Mouse (Mus musculus): Measurements from ENCODE around the gene Ankle1.

GRCm38 (mm10) chr8:71383860-71384259 is 21.9 kb upstream of the Ankle1 start:
- TF ChIP-seq CTCF (conservative IDR thresholded peaks at IDR 0.05; ENCODE audit: low read length) (no peak), NANOG (IDR thresholded peaks at IDR 0.05; ENCODE audit: borderline replicate concordance, low read length) (no peak)
